Mouse (Mus musculus) left cerebral cortex, postnatal 4 days (tissue): ENCODE results near the gene Crispld2. TPM values are rescaled to one million over a fixed set of nuclear protein-coding genes. Genes with fewer than 3 reads are reported as not detected.
A peak's percentile ranks its signal among the peaks of the same experiment; 100 is the strongest.

Experiments used
- DNase-seq: peaks from one replicate; pipeline ENCODE4 v3.0.0-alpha.2; 2022
- intact Hi-C: fragments of 180-260 bp; cut with DNase I; formaldehyde crosslinking; loops from one replicate; pipeline ENCODE4 v1.15.1; 2025
- total RNA-seq, 2 experiments: library from RNA; stranded (reverse); gene quantifications; 2 replicates each; pipeline ENCODE4 v1.2.3; 2021

Gene Crispld2
- total RNA-seq, 2 experiments from 2014 or later, result 1.7 to 1.8 TPM

DNA sequence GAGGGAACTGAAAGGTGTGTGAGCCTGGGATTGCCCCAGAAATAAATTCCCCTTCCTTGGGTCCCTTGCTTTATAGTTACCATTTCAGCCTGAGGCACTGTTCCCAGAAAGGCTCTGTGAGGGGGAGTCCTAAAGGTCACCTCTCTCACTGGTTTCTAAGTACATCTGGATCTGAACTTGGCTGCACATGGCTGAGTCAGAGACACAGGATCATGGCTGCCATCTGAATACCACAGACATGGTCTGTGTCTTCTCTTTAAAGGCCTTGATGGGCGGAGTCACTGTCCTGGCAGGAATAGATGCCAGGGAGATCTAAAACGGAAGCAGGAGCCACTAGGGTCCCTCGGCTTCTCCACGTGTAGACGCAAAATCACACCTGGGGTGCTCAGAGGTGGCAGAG lies 38.2 kb downstream of the Crispld2 start:
- intact Hi-C loops, result no loop called here
- DNase-seq, result no peak

DNA sequence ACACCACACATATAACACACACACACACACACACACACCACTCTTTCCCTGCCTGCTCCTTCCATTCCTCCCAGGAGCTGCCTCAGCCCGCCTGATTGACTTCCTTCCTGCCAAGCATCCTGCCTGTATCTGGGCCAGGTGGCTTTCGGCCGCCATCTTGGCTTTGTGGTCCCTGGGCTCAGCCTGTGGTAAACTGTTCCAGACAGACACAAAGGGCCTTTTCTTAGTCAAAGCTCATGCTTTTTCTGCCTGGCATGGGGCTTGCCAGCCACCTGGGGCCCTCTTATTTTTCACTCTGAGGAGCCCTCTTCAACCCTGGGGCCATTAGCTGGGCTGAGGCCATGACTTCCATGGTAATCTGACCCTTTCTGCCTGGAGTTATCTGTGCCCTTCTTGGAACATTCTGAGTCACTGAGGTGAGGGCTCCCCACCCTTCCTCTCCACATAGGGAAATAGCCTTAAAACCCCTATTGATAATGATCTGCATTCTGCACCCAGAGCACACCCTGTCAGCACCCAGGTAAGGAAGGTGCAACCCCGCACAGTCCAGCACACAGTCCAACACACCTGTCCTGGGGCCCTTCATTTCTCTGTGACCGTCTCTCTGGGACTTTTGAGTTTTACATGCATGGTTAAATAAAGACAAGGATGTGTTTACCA lies 40.4 kb downstream of the Crispld2 start:
- intact Hi-C loops, result no loop called here
- DNase-seq, result peak; percentile 53

DNA sequence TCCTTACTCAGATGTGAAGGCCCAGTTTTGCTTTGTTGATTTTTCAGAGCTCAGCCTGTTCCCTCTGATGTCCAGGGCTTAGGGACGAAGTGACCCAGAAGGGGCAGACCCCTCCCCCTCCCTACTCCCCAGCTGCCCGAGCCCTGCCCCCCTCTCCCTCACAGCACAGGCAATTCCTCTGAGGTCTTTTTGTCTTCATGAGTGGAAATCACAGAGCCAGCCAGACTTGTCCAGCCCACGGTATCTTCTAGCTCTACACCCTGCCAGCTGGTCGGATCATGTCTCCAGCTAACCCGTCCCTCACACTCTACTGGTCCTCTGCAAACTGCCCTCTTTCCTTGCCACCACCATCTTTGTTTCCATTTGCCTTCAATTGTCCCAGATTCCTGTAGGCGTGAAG lies 42.2 kb downstream of the Crispld2 start:
- DNase-seq, result no peak
- intact Hi-C loops, result no loop called here

GRCm38 (mm10) chr8:120036111-120036510 lies 43.9 kb downstream of the Crispld2 start:
- intact Hi-C loops, result no loop called here
- DNase-seq, result no peak

DNA sequence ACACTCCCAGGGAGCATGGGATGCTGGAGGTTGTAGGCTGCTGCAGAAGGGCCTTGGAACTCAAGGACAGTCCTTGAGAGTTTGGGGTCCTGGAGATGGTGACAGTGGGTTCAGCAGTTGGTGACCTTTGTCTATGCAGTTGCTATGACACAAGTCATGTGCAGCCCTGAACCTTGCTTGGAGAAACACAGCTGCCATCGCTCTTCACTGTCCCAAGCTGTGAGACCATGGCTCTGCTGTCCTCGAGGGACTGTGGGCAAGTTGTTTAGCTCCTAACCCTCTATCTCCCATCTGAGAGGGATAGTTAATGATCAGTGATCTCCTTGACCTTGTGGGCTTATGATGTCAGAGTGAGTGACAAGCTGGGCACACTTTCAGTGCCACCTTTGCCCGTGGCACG lies 44.3 kb downstream of the Crispld2 start:
- intact Hi-C loops, result no loop called here

GRCm38 (mm10) chr8:120037199-120037598 lies 45.0 kb downstream of the Crispld2 start:
- intact Hi-C loops, result no loop called here
- DNase-seq, result no peak

More for the DNA sequence above, 44.3 kb downstream of the Crispld2 start:
- no peak for DNase-seq

- no peak for DNase-seq
- intact Hi-C loops, result no loop called here
These were observed 45.4 kb downstream of the Crispld2 start for GRCm38 (mm10) chr8:120037611-120038010.

DNA sequence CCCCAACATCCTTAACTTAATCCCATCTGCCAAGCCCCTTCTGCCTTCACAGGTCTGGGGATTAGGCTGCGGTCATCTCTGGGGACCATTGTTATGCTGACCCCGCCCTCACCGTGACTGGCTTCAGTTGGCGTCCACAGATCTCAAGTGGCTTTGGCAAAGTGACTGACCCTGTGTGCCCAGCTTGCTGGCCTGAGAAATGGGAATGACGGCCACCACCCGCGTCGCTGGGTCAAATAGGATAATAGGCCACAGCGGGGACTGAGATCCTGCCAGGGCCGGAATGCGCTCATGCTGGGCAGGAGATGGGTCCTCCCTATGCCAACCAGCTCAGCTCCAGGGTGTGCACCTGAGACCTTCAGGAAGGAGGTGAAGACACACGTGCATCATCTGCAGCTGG lies 46.5 kb downstream of the Crispld2 start:
- intact Hi-C loops, result no loop called here
- DNase-seq, result no peak

DNA sequence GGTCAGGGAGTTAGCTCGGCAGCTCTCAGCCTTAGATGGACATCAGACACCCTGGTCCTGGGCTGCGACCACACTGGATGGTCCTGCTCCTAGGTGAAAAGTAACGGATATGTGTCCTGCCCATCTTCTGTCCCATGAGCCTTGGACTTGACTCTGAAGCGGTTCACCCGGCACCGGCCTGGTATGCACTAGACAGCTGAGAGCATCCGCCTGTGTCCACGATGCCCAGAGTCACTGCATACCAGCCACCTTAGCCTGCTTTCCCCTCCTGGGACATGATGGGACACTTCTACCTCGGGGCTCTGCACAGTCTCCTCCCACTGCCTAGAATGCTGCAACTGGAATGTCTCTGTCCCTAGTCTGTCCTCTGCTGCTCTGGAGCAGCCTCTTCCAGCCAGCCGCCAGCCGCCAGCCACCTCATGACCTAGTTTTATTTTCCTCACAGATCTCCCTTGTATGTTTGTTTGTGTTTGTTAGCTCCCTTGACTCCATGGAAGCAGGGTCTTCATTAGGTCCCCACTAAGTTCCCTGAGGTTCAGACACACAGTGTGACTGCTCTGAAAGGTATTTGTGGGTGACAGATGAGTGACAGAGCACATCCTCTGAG lies 47.2 kb downstream of the Crispld2 start:
- DNase-seq, result no peak
- intact Hi-C loops, result no loop called here

DNA sequence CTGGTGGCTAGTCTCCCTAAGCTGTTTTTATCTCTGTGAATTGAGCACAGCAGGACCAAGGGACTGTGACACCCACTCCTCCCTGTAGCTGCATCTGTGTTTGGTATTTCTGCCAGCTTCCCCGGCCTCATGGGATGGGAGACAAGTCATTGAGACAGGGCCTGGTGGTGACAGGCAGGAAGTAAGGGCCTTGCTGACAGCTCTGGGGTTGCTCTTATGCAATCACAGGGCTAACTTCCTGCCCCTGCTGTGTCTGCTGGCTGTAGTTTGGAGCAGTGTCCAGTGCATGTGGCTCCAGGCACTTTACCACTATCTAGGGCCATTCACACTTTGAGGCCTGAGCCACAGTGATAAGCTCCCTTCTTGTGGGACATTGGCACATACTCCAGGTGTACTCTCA lies 48.6 kb downstream of the Crispld2 start:
- intact Hi-C loops, result no loop called here
- no peak for DNase-seq

DNA sequence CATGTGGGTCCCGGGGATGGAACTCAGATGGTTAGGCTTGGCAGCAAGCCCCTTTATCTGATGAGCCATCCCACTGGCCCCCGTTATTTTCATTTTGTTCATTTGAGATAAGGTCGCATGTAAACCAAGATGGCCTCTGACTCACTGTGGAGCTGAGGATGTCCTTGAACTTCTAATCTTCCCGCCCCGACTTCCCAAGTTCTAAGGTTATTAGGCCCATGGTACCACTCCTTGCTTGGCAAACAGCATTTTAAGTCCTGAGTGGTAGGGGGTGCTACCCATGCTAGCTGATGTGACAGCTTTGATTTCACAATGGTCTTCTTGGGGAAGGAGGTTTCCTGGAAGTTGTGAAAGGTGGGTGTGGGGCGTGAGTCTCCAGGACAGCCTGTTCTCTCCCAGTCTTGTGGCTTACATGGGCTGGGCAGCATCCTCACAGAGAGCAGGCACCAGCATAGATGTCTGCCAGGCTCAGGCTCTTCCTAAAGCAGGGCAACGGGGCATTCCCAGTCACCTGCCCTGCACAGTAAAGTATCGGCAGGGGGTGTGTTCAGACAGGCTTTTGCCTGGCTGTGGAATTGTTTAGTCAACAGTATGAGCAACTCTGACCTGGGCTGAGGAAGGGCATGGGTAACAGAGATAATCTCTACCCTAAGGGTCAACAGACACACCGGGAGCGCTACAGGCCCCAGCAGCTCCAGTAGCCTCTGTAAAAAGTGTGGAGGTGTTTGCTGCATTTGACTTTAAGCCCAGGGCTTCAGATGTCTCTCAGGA lies 50.5 kb downstream of the Crispld2 start:
- DNase-seq, result no peak
- intact Hi-C loops, result no loop called here

DNA sequence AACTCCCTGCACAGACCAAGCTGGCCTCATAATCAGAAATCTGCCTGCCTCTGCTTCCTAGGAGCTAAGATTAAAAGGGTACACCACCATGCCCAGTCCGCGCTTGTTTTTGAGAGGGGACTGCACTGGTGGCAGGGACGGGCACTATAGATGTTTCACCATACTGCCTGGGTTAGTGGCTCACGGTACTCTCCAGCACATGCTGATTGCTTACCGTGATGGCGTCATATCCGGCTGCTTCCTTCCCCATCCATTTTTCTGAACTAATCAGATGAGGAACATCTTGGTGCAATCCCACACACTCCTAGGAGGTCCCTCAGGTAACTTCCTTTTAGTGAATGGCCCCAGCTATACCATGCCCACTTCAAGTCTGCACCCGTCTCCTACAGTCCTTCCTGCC lies 52.7 kb downstream of the Crispld2 start:
- intact Hi-C loops, result no loop called here
- DNase-seq, result no peak

- intact Hi-C loops, result no loop called here
- DNase-seq, result no peak
These were observed 53.2 kb downstream of the Crispld2 start for GRCm38 (mm10) chr8:120045471-120045870.

DNA sequence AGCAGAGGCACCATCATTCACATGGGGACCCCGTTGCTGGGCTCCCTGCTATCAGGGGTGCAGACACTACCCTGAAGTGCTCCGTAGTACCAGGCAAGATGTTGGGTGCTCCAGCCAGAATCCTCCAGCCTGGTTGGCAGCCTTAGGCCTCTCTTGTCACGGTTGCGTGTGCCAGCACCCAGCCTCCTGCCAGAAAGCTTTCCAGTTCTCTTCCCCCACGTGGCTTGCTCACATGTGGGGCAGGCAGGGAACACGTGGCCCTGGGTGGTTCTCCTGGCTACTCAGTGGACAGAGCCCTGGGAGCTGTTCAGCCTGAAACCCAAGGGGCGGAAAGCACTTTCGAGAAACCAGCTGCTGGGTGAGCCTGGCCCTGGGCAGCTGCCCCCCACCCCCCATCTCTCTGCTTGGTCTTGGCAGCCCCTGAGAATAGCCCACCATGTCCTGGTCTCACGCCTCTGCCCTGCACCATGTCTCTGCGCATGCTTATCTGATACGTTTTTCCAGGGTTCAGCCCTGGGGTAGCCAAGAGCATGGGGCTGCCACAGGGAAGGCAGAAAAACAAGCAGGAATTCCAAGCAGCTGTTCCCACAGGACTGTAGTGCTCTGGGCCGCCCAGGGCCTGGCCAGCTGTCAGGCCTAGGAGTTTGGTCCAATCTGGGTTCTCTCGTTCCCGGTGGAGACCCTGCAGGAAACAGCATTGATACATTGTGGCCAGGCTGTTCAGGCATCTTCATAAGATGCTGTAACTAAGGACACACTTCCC lies 54.2 kb downstream of the Crispld2 start:
- peak; percentile 93 for DNase-seq
- intact Hi-C loops, result no loop called here

DNA sequence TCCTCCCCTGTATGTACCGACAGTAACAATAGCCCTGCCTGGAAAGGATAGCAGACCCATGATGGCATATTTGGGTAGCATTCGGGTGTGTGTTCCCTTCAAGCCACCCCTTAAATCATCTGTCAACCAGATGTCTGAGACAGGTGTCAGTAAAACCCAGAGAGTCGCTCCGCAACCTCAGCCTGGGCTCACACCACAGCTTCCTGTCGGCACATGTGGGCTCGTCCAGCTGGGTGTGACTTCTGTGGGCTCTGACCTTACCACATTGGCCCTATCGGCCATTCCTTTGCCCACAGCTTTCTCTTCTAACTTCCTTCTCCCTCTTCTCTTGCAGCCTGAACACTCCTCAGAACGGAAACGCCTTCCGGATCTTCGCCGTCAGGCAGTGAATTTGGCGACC lies 57.7 kb downstream of the Crispld2 start:
- intact Hi-C loops, result no loop called here
- no peak for DNase-seq

- intact Hi-C loops, result no loop called here
- no peak for DNase-seq
These were observed 58.1 kb downstream of the Crispld2 start for GRCm38 (mm10) chr8:120050376-120050775.

- no peak for DNase-seq
- intact Hi-C loops, result no loop called here
These were observed 58.8 kb downstream of the Crispld2 start for GRCm38 (mm10) chr8:120051006-120051405.

DNA sequence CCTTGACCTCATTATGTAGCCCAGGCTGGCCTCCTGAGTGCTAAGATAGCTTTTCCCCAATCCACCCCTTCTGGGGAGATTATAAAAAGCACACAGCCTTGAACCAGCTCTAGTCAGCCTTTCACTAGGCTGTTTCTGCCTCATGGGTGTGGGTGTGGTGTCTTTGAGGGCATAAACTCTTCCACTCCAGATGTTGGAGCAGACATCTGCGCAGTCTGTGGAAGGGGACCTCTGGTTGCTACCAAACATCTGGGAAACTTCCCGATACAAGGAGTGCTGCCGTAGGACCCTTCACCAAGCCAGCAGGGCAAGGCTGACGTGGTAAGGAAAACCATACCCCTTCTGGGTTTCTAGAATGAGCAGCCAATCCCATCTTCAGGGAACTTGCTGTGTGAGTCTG lies 59.7 kb downstream of the Crispld2 start:
- no peak for DNase-seq
- intact Hi-C loops, result no loop called here

DNA sequence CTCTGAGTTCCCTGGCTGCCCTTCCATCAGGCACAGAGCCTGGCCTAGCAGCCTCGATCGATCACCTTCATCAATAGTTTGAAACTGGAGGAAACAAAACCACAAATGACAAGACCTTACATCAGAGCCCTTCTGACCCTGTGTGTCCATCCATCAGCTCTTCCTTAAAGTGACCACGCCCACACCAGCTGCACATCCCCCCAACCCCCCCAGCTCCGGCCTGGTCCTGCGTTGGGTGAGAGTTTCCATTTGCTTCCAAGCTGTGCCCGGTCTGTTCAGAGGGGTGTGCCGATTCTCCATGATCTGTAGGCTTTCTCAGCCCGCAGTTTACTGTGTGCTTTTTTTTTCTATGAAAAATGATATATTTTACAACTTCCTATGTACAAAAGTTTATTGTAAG lies 60.1 kb downstream of the Crispld2 start:
- intact Hi-C loops, result no loop called here

DNA sequence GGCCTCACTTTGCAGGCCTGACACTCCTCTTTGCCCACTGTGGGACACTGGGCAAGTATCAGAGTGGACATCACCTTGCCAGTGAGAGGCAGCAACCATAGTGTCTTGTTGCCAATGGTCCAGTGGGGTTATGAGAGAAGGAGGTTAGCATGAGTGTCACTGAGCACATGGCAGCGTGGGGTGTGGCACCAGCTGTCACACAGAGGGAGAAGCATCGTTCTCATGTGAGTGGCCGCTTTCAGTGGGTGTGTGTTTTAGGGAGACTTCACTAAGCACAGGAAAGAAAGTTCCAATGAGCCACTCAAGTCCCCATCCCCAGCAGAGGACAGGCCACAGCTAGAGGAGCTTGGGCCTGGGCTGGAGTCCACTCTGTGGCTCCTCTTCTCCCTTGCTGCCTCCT lies 62.6 kb downstream of the Crispld2 start:
- no peak for DNase-seq
- intact Hi-C loops, result no loop called here

More for the DNA sequence above, 60.1 kb downstream of the Crispld2 start:
- no peak for DNase-seq

DNA sequence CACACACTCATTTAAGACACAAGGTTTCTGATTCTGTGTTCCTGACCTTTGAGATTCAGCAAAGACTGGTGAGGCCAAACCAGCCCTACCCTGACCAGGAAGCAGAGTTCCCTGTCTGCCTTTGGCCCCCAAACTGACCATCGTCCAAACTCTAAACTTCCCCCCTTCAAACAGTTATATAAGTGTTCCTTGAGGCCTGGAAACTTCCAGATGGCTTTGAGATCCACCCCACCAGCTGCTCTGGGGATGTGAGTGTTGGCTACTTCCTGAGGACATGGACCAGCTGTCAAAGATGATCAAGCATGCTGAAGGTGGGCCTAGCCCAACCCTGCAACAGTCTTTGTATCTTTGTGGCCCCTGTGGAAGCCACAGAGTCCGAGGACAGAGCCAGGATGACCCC lies 64.8 kb downstream of the Crispld2 start:
- DNase-seq, result no peak
- intact Hi-C loops, result no loop called here
